Mouse (Mus musculus) kidney, adult 2 months (tissue): ENCODE results near the gene Vps45. TPM values are rescaled to one million over a fixed set of nuclear protein-coding genes. Genes with fewer than 3 reads are reported as not detected.

ENCODE experiments used
- DNase-seq: peaks from one replicate; pipeline ENCODE4 v3.0.0; 2021
- H3K27ac ChIP-seq: fragments of 200-500 bp; 2 replicates; pipeline ENCODE4 v1.5.1; 2012; ENCODE audit warnings: low read depth, low read length, control low read depth, inconsistent platforms; ENCODE audit not compliant: insufficient read depth
- H3K27me3 ChIP-seq: fragments of 200-500 bp; replicated peaks from 2 replicates; pipeline ENCODE4 v1.6.1; 2012; ENCODE audit warnings: mild to moderate bottlenecking, moderate library complexity, low read length, inconsistent platforms; ENCODE audit not compliant: control insufficient read depth, insufficient read depth
- H3K36me3 ChIP-seq: fragments of 200-500 bp; 2 replicates; pipeline ENCODE4 v1.6.1; 2012; ENCODE audit warnings: mild to moderate bottlenecking, moderate library complexity, low read length, inconsistent platforms; ENCODE audit not compliant: control insufficient read depth, insufficient read depth
- H3K4me1 ChIP-seq: fragments of 200-500 bp; 2 replicates; pipeline ENCODE4 v1.6.1; 2011; ENCODE audit warnings: low read length; ENCODE audit not compliant: control insufficient read depth, insufficient read depth
- H3K4me3 ChIP-seq: fragments of 200-500 bp; 2 replicates; pipeline ENCODE4 v1.5.1; 2011; ENCODE audit warnings: mild to moderate bottlenecking, low read depth, low read length, control low read depth; ENCODE audit not compliant: insufficient read depth
- CTCF ChIP-seq: fragments of 200-500 bp; conservative IDR thresholded peaks from 2 replicates; pipeline ENCODE4 v1.5.1; 2011; ENCODE audit warnings: low read depth, mild to moderate bottlenecking, control low read depth, low read length, moderate library complexity, mixed read lengths; ENCODE audit not compliant: insufficient read depth, insufficient read length
- POLR2A ChIP-seq: fragments of 200-500 bp; IDR thresholded peaks from one replicate; pipeline ENCODE4 v1.6.1; 2011; ENCODE audit warnings: low read depth, low read length, control low read depth
- WGBS: fragments of 180-500 bp; shearing (Covaris S2); methylation state at CpG from one replicate; pipeline ENCODE4 v1.1.7; 2018; 5-methylcytosine and 5-hydroxymethylcytosine counted together
- polyA plus RNA-seq: library from polyadenylated mRNA; depleted of rRNA; stranded (reverse); fragments of >200 nt; gene quantifications from 2 replicates; pipeline ENCODE4 v1.2.3, GENCODE M21; 2012

Vps45 gene
- polyA plus RNA-seq, 1 experiment: 7.9 TPM

- 85% methylated on average over 6 of the region's 6 CpGs for WGBS
- no peaks in the 10 kb centered on the region for H3K4me1 ChIP-seq
- TF ChIP-seq CTCF (no peak), POLR2A (no peak)
Measured at GRCm38 (mm10) chr3:96078066-96078465, 19.8 kb upstream of the Vps45 start.

DNA sequence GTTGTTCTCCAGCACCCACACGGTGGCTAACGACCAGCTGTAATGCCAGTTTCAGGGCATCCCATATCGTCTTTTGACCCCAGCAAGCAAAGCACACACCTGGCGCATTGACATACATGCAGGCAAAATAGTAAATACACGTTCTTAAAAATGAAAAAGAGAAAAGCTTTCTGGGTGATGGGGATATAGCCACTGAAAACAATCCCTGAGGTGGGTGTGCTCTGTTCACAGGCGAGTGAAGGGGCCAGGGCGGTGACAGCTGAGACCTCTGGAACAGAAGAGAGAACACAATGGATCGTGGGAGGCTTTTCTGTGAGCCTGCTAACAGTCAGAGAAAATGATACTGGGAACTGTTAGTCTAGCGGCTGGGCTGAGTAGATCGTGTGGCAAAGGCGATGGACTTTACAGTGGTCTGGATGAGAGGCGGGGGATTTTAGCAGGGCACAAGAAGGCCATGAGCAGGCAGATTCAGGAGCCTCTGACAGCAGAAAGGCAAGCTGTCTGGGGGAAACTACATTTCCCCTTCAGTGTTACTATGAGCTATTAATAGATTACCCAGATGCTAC lies 14.7 kb upstream of the Vps45 start:
- WGBS: 44% methylated on average over 12 of the region's 12 CpGs
- H3K36me3 ChIP-seq: no peaks in the 10 kb centered on the region
- TF ChIP-seq POLR2A (no peak), CTCF (no peak)

More at GRCm38 (mm10) chr3:96078066-96078465, 19.8 kb upstream of the Vps45 start:
- H3K27me3 ChIP-seq: no peaks in the 10 kb centered on the region
- H3K36me3 ChIP-seq: no peaks in the 10 kb centered on the region
- DNase-seq: no peak
- no peak overlapping the region for H3K4me3 ChIP-seq
- H3K27ac ChIP-seq: no peak overlapping the region

GRCm38 (mm10) chr3:96070241-96070640 lies 12.0 kb upstream of the Vps45 start:
- no peaks in the 10 kb centered on the region; the same call in 1 of the 2 replicates for H3K4me1 ChIP-seq
- no peak overlapping the region for H3K4me3 ChIP-seq
- WGBS: 77% methylated on average over 4 of the region's 4 CpGs
- no peaks in the 10 kb centered on the region for H3K27me3 ChIP-seq
- TF ChIP-seq CTCF (no peak), POLR2A (no peak)
- no peak for DNase-seq
- no peak overlapping the region for H3K27ac ChIP-seq
- no peaks in the 10 kb centered on the region for H3K36me3 ChIP-seq

More for the DNA sequence above, 14.7 kb upstream of the Vps45 start:
- no peak overlapping the region for H3K4me3 ChIP-seq
- no peaks in the 10 kb centered on the region for H3K27me3 ChIP-seq
- H3K27ac ChIP-seq: no peak overlapping the region
- no peaks in the 10 kb centered on the region for H3K4me1 ChIP-seq
- DNase-seq: no peak

- Histone ChIP-seq H3K27me3 (no peaks in the 10 kb centered on the region), H3K4me3 (no peak overlapping the region), H3K4me1 (no peaks in the 10 kb centered on the region; the same call in 1 of the 2 replicates), H3K27ac (no peak overlapping the region), H3K36me3 (no peaks in the 10 kb centered on the region)
- 57% methylated on average over 1 of the region's 1 CpGs for WGBS
- TF ChIP-seq CTCF (no peak), POLR2A (no peak)
- DNase-seq: no peak
Measured at GRCm38 (mm10) chr3:96069542-96069941, 11.3 kb upstream of the Vps45 start.

GRCm38 (mm10) chr3:96069046-96069445 lies 10.8 kb upstream of the Vps45 start:
- no peak for DNase-seq
- Histone ChIP-seq H3K4me1 (no peaks in the 10 kb centered on the region; the same call in 1 of the 2 replicates), H3K4me3 (no peak overlapping the region), H3K27me3 (no peaks in the 10 kb centered on the region), H3K27ac (no peak overlapping the region), H3K36me3 (no peaks in the 10 kb centered on the region)
- 96% methylated on average over 6 of the region's 6 CpGs for WGBS
- no peak for TF ChIP-seq POLR2A
- TF ChIP-seq CTCF: no peak

- no peaks in the 10 kb centered on the region for H3K27me3 ChIP-seq
- 41% methylated on average over 5 of the region's 5 CpGs for WGBS
- no peak overlapping the region for H3K4me3 ChIP-seq
- H3K36me3 ChIP-seq: no peaks in the 10 kb centered on the region
- no peak overlapping the region for H3K27ac ChIP-seq
- no peaks in the 10 kb centered on the region; the same call in 1 of the 2 replicates for H3K4me1 ChIP-seq
- DNase-seq: no peak
- TF ChIP-seq CTCF (no peak), POLR2A (no peak)
Measured at GRCm38 (mm10) chr3:96066741-96067140, 8.5 kb upstream of the Vps45 start.

GRCm38 (mm10) chr3:96065754-96066375 lies 7.6 kb upstream of the Vps45 start:
- TF ChIP-seq CTCF (peak; percentile 55), POLR2A (no peak)
- Histone ChIP-seq H3K4me1 (no peaks in the 10 kb centered on the region; the same call in 1 of the 2 replicates), H3K4me3 (no peak overlapping the region; the same call in 1 of the 2 replicates), H3K36me3 (no peaks in the 10 kb centered on the region), H3K27me3 (no peaks in the 10 kb centered on the region), H3K27ac (0 out of 2 replicates have a peak overlapping the region, but pooled peaks have one; percentile 8)
- peak; percentile 79 for DNase-seq
- WGBS: 29% methylated on average over 20 of the region's 20 CpGs
